Mouse (Mus musculus) C2C12 (cell line): ENCODE measurements around the gene Lrrn2. TPM values are rescaled to one million over a fixed set of nuclear protein-coding genes. Genes with fewer than 3 reads are reported as not detected.

ENCODE experiments used
- H3K27me3 ChIP-seq: one replicate; pipeline ENCODE4 v1.6.1; 2011; ENCODE audit not compliant: control insufficient read depth, insufficient read depth, insufficient read length
- H3K36me3 ChIP-seq: one replicate; pipeline ENCODE4 v1.6.1; 2011; ENCODE audit not compliant: control insufficient read depth, insufficient read depth
- H3K4me3 ChIP-seq: one replicate; pipeline ENCODE4 v1.5.1; 2011; ENCODE audit warnings: mild to moderate bottlenecking, control low read depth; ENCODE audit not compliant: poor library complexity, insufficient read depth, severe bottlenecking
- H3K79me2 ChIP-seq: one replicate; pipeline ENCODE4 v1.6.1; 2011; ENCODE audit not compliant: control insufficient read depth, insufficient read depth
- H3K79me3 ChIP-seq: one replicate; pipeline ENCODE4 v1.6.1; 2011; ENCODE audit warnings: low read depth, control low read depth
- H3ac ChIP-seq: one replicate; pipeline ENCODE3; 2011; ENCODE audit warnings: low read depth; ENCODE audit not compliant: control insufficient read depth, insufficient read length
- CEBPB ChIP-seq: IDR thresholded peaks from one replicate; pipeline ENCODE4 v1.6.1; 2011; ENCODE audit warnings: low read depth, mild to moderate bottlenecking, control low read depth, moderate library complexity
- CTCF ChIP-seq: IDR thresholded peaks from one replicate; pipeline ENCODE4 v1.5.1; 2011; ENCODE audit not compliant: control insufficient read depth, insufficient read depth, insufficient read length
- FOSL1 ChIP-seq: IDR thresholded peaks from one replicate; pipeline ENCODE4 v1.8.0; 2011; ENCODE audit warnings: mild to moderate bottlenecking, low read length; ENCODE audit not compliant: poor library complexity, insufficient read depth, severe bottlenecking
- MAX ChIP-seq: IDR thresholded peaks from one replicate; pipeline ENCODE4 v1.6.1; 2011; ENCODE audit warnings: mild to moderate bottlenecking, control low read depth
- MYOD1 ChIP-seq: IDR thresholded peaks from one replicate; pipeline ENCODE4 v1.6.1; 2011; ENCODE audit warnings: low read depth; ENCODE audit not compliant: control insufficient read depth, insufficient read length
- MYOG ChIP-seq: IDR thresholded peaks from one replicate; pipeline ENCODE4 v1.6.1; 2011; ENCODE audit not compliant: control insufficient read depth, insufficient read length; ENCODE audit errors: extremely low read depth
- USF1 ChIP-seq: IDR thresholded peaks from one replicate; pipeline ENCODE4 v1.6.1; 2011; ENCODE audit warnings: low read depth, mild to moderate bottlenecking, control low read depth, moderate library complexity
- polyA plus RNA-seq: library from polyadenylated mRNA; unstranded; fragments of >200 nt; fragmentation: generic; extraction: Trizol; gene quantifications from one replicate; pipeline ENCODE4 v1.2.1, GENCODE M21; 2012; ENCODE audit warnings: missing spikeins

Lrrn2 gene
- polyA plus RNA-seq, 1 experiment = 0.05 TPM

GRCm38 (mm10) chr1:132888811-132889210 lies 8.7 kb downstream of the Lrrn2 start:
- no peak overlapping the region for H3K4me3 ChIP-seq
- H3K27me3 ChIP-seq = peaks cover 43% of the 10 kb centered on the region
- no peaks in the 10 kb centered on the region for H3K79me2 ChIP-seq
- no peak for TF ChIP-seq MAX
- TF ChIP-seq CEBPB = no peak
- no peaks in the 10 kb centered on the region for H3K79me3 ChIP-seq
- H3ac ChIP-seq = no peak overlapping the region
- no peaks in the 10 kb centered on the region for H3K36me3 ChIP-seq

GRCm38 (mm10) chr1:132890161-132890794 lies 10.2 kb downstream of the Lrrn2 start:
- Histone ChIP-seq H3K79me3 (no peaks in the 10 kb centered on the region), H3K36me3 (no peaks in the 10 kb centered on the region), H3K4me3 (no peak overlapping the region), H3K79me2 (no peaks in the 10 kb centered on the region), H3ac (no peak overlapping the region), H3K27me3 (peaks cover 33% of the 10 kb centered on the region)
- TF ChIP-seq USF1 (no peak), CEBPB (no peak), MAX (no peak), MYOG (no peak), CTCF (no peak), FOSL1 (no peak), MYOD1 (no peak)

GRCm38 (mm10) chr1:132892065-132892464 lies 12.0 kb downstream of the Lrrn2 start:
- Histone ChIP-seq H3K79me2 (no peaks in the 10 kb centered on the region), H3ac (no peak overlapping the region), H3K4me3 (no peak overlapping the region), H3K36me3 (no peaks in the 10 kb centered on the region), H3K79me3 (no peaks in the 10 kb centered on the region), H3K27me3 (peaks cover 25% of the 10 kb centered on the region)
- TF ChIP-seq MYOG (no peak), CTCF (no peak), CEBPB (no peak), MAX (no peak), USF1 (no peak), MYOD1 (no peak), FOSL1 (no peak)

- Histone ChIP-seq H3K36me3 (no peaks in the 10 kb centered on the region), H3ac (no peak overlapping the region), H3K79me2 (no peaks in the 10 kb centered on the region), H3K79me3 (no peaks in the 10 kb centered on the region), H3K4me3 (no peak overlapping the region), H3K27me3 (peaks cover 21% of the 10 kb centered on the region)
- no peak for TF ChIP-seq FOSL1
- TF ChIP-seq MYOG = no peak
- no peak for TF ChIP-seq MYOD1
- no peak for TF ChIP-seq CTCF
- no peak for TF ChIP-seq MAX
- no peak for TF ChIP-seq CEBPB
- TF ChIP-seq USF1 = no peak
Observed at GRCm38 (mm10) chr1:132893311-132894077, 13.4 kb downstream of the Lrrn2 start.

GRCm38 (mm10) chr1:132899029-132899428 lies 19.0 kb downstream of the Lrrn2 start:
- Histone ChIP-seq H3K79me3 (no peaks in the 10 kb centered on the region), H3K27me3 (peaks cover 33% of the 10 kb centered on the region), H3K36me3 (no peaks in the 10 kb centered on the region), H3K4me3 (no peak overlapping the region), H3K79me2 (no peaks in the 10 kb centered on the region), H3ac (no peak overlapping the region)
- TF ChIP-seq FOSL1 (no peak), MYOD1 (no peak), CEBPB (no peak), CTCF (no peak), USF1 (no peak), MAX (no peak), MYOG (no peak)
